Mouse (Mus musculus): ENCODE results near the gene Tbrg4.

DNA sequence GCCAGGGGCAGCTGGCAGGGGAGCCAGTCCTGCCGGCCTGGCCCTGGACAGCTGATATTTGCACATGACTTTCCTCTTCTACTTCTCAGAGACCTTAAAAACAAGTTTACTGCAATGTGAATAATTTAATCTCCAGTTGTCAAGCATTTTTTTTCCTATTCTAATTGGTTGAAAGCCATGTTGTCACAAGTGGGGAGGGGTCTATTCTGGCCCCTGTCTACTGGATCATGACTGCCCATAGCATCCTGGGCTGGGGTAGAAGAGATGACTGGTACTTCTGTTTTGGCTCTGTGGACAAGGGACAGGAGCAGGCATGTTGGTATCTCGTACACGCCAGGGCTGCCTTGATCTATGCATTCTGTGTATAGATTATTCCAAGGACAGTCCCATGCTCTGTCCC, 29.3 kb downstream of the Tbrg4 start:
- TF ChIP-seq CTCF (IDR thresholded peaks at IDR 0.05; ENCODE audit: borderline replicate concordance, insufficient read depth, low read depth, low read length) (no peak), POLR2A (IDR thresholded peaks at IDR 0.05; ENCODE audit: borderline replicate concordance, insufficient read depth, low read length) (no peak)

All from cerebellum, adult 2 months (tissue).